8 mouse cellular contexts compared by ENCODE assay signal in the genomic region with DNA sequence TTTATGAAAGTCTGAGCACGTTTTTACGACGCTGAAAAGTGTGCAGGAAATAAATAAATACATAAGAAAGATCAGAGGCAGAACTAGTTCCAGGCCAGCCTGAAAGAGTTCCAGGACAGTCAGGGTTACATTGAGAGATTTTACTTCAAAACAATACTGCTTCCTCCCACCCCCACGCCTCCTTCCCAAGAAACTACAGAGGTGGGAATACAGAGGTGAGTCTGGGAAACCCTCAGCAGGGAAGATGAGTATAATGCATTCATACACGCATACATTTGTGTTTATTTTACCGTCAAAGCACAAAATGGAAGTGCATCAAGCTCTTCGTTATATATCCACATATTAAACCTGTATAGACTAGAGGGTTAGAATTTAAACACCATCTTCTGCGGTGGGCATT. TPM values are rescaled to one million over a fixed set of nuclear protein-coding genes. Genes with fewer than 3 reads are reported as not detected.
A peak's percentile ranks its signal among the peaks of the same experiment; 100 is the strongest.
DNase-seq lines count a peak whose midpoint lies in the region; ATAC-seq and TF ChIP-seq lines count a peak whose summit lies in the region.

No protein-coding gene starts in this region.

- no peaks in the 10 kb centered on the region for H3K27me3 ChIP-seq in kidney, embryonic 14.5 days (ENCODE audit: control insufficient read depth, insufficient read depth, low read length)
- no peaks in the 10 kb centered on the region for H3K27me3 ChIP-seq in heart, embryonic 14.5 days (ENCODE audit: control insufficient read depth, insufficient read depth, low read length)
- no peaks in the 10 kb centered on the region for H3K27me3 ChIP-seq in liver, embryonic 11.5 days (replicated peaks; ENCODE audit: control insufficient read depth, insufficient read depth, low read length)
- no peaks in the 10 kb centered on the region for H3K27me3 ChIP-seq in stomach, embryonic 16.5 days (ENCODE audit: control insufficient read depth, insufficient read depth, low read length)

- ATAC-seq in kidney, embryonic 14.5 days (ENCODE audit: low FRiP score, low TSS enrichment) = 0 out of 2 replicates have a peak, but pooled peaks have one; percentile 0
- no peak for ATAC-seq in heart, embryonic 14.5 days (ENCODE audit: insufficient number of reproducible peaks, insufficient read depth, low FRiP score, low read depth)
- no peak for ATAC-seq in liver, embryonic 11.5 days (replicated peaks; ENCODE audit: low FRiP score)
- ATAC-seq in stomach, embryonic 16.5 days (ENCODE audit: insufficient read depth, low FRiP score) = no peak
- ATAC-seq in erythroid progenitor cell, adult 5-6 weeks (replicated peaks; ENCODE audit: low FRiP score, poor library complexity, severe bottlenecking) = no peak

- H3K9ac ChIP-seq in kidney, embryonic 14.5 days (ENCODE audit: low read depth, low read length) = peak overlapping the region; percentile 80
- peak overlapping the region; percentile 83 for H3K9ac ChIP-seq in heart, embryonic 14.5 days (ENCODE audit: low read length)
- H3K9ac ChIP-seq in liver, embryonic 11.5 days (ENCODE audit: low read depth, low read length) = peak overlapping the region; percentile 93
- peak overlapping the region; percentile 99 for H3K9ac ChIP-seq in stomach, embryonic 16.5 days (ENCODE audit: low read length)

- H3K36me3 ChIP-seq in kidney, embryonic 14.5 days (ENCODE audit: control insufficient read depth, insufficient read depth, low read length) = no peaks in the 10 kb centered on the region
- H3K36me3 ChIP-seq in heart, embryonic 14.5 days (ENCODE audit: control insufficient read depth, insufficient read depth, low read length) = no peaks in the 10 kb centered on the region
- no peaks in the 10 kb centered on the region for H3K36me3 ChIP-seq in liver, embryonic 11.5 days (ENCODE audit: control insufficient read depth, insufficient read depth, low read length)
- H3K36me3 ChIP-seq in stomach, embryonic 16.5 days (ENCODE audit: control insufficient read depth, insufficient read depth, low read length) = no peaks in the 10 kb centered on the region

- WGBS in kidney, embryonic 14.5 days = 3% methylated on average over 8 of the region's 8 CpGs
- WGBS in heart, embryonic 14.5 days = 2% methylated on average over 8 of the region's 8 CpGs
- 3% methylated on average over 8 of the region's 8 CpGs for WGBS in liver, embryonic 11.5 days
- WGBS in stomach, embryonic 16.5 days = 0% methylated on average over 8 of the region's 8 CpGs

- peak overlapping the region; percentile 97 for H3K27ac ChIP-seq in kidney, embryonic 14.5 days (ENCODE audit: low read depth, low read length)
- peak overlapping the region; percentile 97 for H3K27ac ChIP-seq in bone marrow macrophage, adult 2 months (ENCODE audit: insufficient read depth, low read depth, low read length)
- H3K27ac ChIP-seq in heart, embryonic 14.5 days (replicated peaks in 1 of 2; ENCODE audit: control insufficient read depth in 1 of 2, insufficient read depth in 1 of 2, low read depth in 2 of 2, low read length in 2 of 2) = peak overlapping the region; percentile 99 to 100
- H3K27ac ChIP-seq in liver, embryonic 11.5 days (ENCODE audit: low read depth, low read length) = peak overlapping the region; percentile 98; the same call in 1 of the 2 replicates
- H3K27ac ChIP-seq in stomach, embryonic 16.5 days (ENCODE audit: low read length) = peak overlapping the region; percentile 100

- H3K4me1 ChIP-seq in kidney, embryonic 14.5 days (ENCODE audit: control insufficient read depth, insufficient read depth, low read length) = peaks cover 32% of the 10 kb centered on the region
- H3K4me1 ChIP-seq in bone marrow macrophage, adult 2 months (ENCODE audit: control insufficient read depth, insufficient read depth, low read length) = peaks cover 17% of the 10 kb centered on the region
- H3K4me1 ChIP-seq in heart, embryonic 14.5 days (ENCODE audit: control insufficient read depth in 2 of 2, insufficient read depth in 2 of 2, low read length in 2 of 2) = peaks cover 19 to 27% of the 10 kb centered on the region in 2 experiments
- peaks cover 30% of the 10 kb centered on the region for H3K4me1 ChIP-seq in liver, embryonic 11.5 days (replicated peaks; ENCODE audit: control insufficient read depth, insufficient read depth, low read length)
- H3K4me1 ChIP-seq in stomach, embryonic 16.5 days (ENCODE audit: control insufficient read depth, insufficient read depth, low read length) = peaks cover 33% of the 10 kb centered on the region

- TF ChIP-seq CTCF in bone marrow macrophage, adult 2 months (IDR thresholded peaks at IDR 0.05; ENCODE audit: low read depth, low read length) = no peak

- H3K9me3 ChIP-seq in kidney, embryonic 14.5 days (ENCODE audit: control insufficient read depth, low read length) = no peaks in the 10 kb centered on the region
- H3K9me3 ChIP-seq in heart, embryonic 14.5 days (ENCODE audit: control insufficient read depth, low read length) = no peaks in the 10 kb centered on the region
- no peaks in the 10 kb centered on the region for H3K9me3 ChIP-seq in liver, embryonic 11.5 days (ENCODE audit: control insufficient read depth, low read length)
- no peaks in the 10 kb centered on the region for H3K9me3 ChIP-seq in stomach, embryonic 16.5 days (replicated peaks; ENCODE audit: control insufficient read depth, low read length)

- no peak for DNase-seq in kidney, postnatal 25 days
- no peak for DNase-seq in liver, embryonic 11.5 days (ENCODE audit: low spot score)
- no peak for DNase-seq in c-Kit-positive CD71-positive TER-119-positive erythroid progenitor cells, embryonic 14.5 days (ENCODE audit: low spot score)

- TF ChIP-seq POLR2A in bone marrow macrophage, adult 2 months (IDR thresholded peaks at IDR 0.05; ENCODE audit: borderline replicate concordance, low read depth, low read length) = no peak

- peak overlapping the region; percentile 39 for H3K4me2 ChIP-seq in kidney, embryonic 14.5 days (replicated peaks; ENCODE audit: low read depth, low read length)
- peak overlapping the region; percentile 75 for H3K4me2 ChIP-seq in heart, embryonic 14.5 days (ENCODE audit: low read length)
- H3K4me2 ChIP-seq in liver, embryonic 11.5 days = peak overlapping the region; percentile 86
- H3K4me2 ChIP-seq in stomach, embryonic 16.5 days (ENCODE audit: low read depth, low read length) = peak overlapping the region; percentile 66

- peak overlapping the region; percentile 43 for H3K4me3 ChIP-seq in kidney, embryonic 14.5 days (ENCODE audit: low read length)
- H3K4me3 ChIP-seq in bone marrow macrophage, adult 2 months (ENCODE audit: insufficient read depth, low read length) = peak overlapping the region; percentile 94
- H3K4me3 ChIP-seq in heart, embryonic 14.5 days (ENCODE audit: control insufficient read depth in 1 of 2, insufficient read depth in 1 of 2, low read depth in 1 of 2, low read length in 2 of 2) = peak overlapping the region; percentile 81 to 85
- peak overlapping the region; percentile 84 for H3K4me3 ChIP-seq in liver, embryonic 11.5 days (ENCODE audit: low read depth, low read length)
- peak overlapping the region; percentile 93 for H3K4me3 ChIP-seq in stomach, embryonic 16.5 days (replicated peaks; ENCODE audit: low read length)

RNA-seq across cellular contexts. Expression of gene Etv6, which starts 1.1 kb away (rescaled TPM):
- 11.4 and 18.1 TPM in 2 replicates for polyA plus RNA-seq in kidney, embryonic 14.5 days (2014; fragmentation: Nextera tagmentation; extraction: Ambion mirVana)
- 20.3 and 23.4 TPM in 2 replicates for polyA plus RNA-seq in bone marrow macrophage, adult 2 months (2012; ENCODE audit: insufficient read depth, insufficient read length, missing spikeins)
- 13.0 and 14.5 TPM in 2 replicates for polyA plus RNA-seq in heart, embryonic 14.5 days (2014; fragmentation: Nextera tagmentation; extraction: Ambion mirVana)
- 12.6 and 13.0 TPM in 2 replicates for polyA plus RNA-seq in liver, embryonic 11.5 days (2014; fragmentation: Nextera tagmentation; extraction: Ambion mirVana)
- polyA plus RNA-seq in stomach, embryonic 16.5 days (2015; fragmentation: Nextera tagmentation; extraction: Ambion mirVana) = 10.4 and 13.9 TPM in 2 replicates
- 12.3 and 19.3 TPM in 2 replicates for total RNA-seq in erythroid progenitor cell, adult 5-6 weeks (2015; ENCODE audit: low replicate concordance)
- 4.2 and 4.5 TPM in 2 replicates for total RNA-seq in erythroid progenitor cell, adult 5-6 weeks (2017; ENCODE audit: low replicate concordance)

Comparison
In these comparisons a context has a peak if more than half of its experiments do, and no peak if none do; other contexts are left out.
1. H3K4me3 ChIP-seq: peak in every context shown above with its lines; median percentile 94 in bone marrow macrophage, adult 2 months; 93 in stomach, embryonic 16.5 days; 84 in liver, embryonic 11.5 days; 83 in heart, embryonic 14.5 days; 43 in kidney, embryonic 14.5 days.